Mouse (Mus musculus) hindbrain, embryonic 14.5 days (tissue): Measurements from ENCODE around the gene Fer. TPM values are rescaled to one million over a fixed set of nuclear protein-coding genes. Genes with fewer than 3 reads are reported as not detected.

Experiments
- ATAC-seq: fragments of 200-750 bp; cut with Nextera tagmentation; 2 replicates; pipeline ENCODE4 v1.8.0; 2017; ENCODE audit warnings: moderate number of reproducible peaks, mild to moderate bottlenecking, moderate TSS enrichment, moderate library complexity; ENCODE audit not compliant: low FRiP score
- DNase-seq: peaks from one replicate; pipeline ENCODE4 v3.0.0-alpha.2; 2015; ENCODE audit warnings: low spot score
- H3K27ac ChIP-seq: fragments of 300-500 bp; sonication (generic); 2 replicates; pipeline ENCODE4 v1.5.1; 2014; ENCODE audit warnings: mild to moderate bottlenecking, moderate library complexity
- H3K27me3 ChIP-seq: fragments of 300-500 bp; sonication (generic); 2 replicates; pipeline ENCODE4 v1.6.1; 2014; ENCODE audit warnings: mild to moderate bottlenecking, low read length, mixed read lengths; ENCODE audit not compliant: control insufficient read depth, insufficient read depth
- H3K36me3 ChIP-seq: fragments of 300-500 bp; sonication (generic); replicated peaks from 2 replicates; pipeline ENCODE4 v1.6.1; 2014; ENCODE audit not compliant: control insufficient read depth, insufficient read depth
- H3K4me1 ChIP-seq: fragments of 300-500 bp; sonication (generic); replicated peaks from 2 replicates; pipeline ENCODE4 v1.6.1; 2014; ENCODE audit warnings: antibody characterized with exemption, low read length, mixed read lengths; ENCODE audit not compliant: control insufficient read depth, insufficient read depth
- H3K4me2 ChIP-seq: fragments of 300-500 bp; sonication (generic); replicated peaks from 2 replicates; pipeline ENCODE4 v1.6.1; 2014; ENCODE audit warnings: mild to moderate bottlenecking, moderate library complexity
- H3K4me3 ChIP-seq: fragments of 300-500 bp; sonication (generic); replicated peaks from 2 replicates; pipeline ENCODE4 v1.5.1; 2014; ENCODE audit warnings: mild to moderate bottlenecking, low read length
- H3K9ac ChIP-seq: fragments of 300-500 bp; sonication (generic); 2 replicates; pipeline ENCODE4 v1.6.1; 2014
- H3K9me3 ChIP-seq: fragments of 300-500 bp; sonication (generic); 2 replicates; pipeline ENCODE4 v1.6.1; 2016; ENCODE audit warnings: low read length; ENCODE audit not compliant: control insufficient read depth
- WGBS: fragments of 180-500 bp; shearing (Covaris S2); extraction: QIAGEN DNeasy Blood & Tissue Kit; methylation state at CpG from one replicate; pipeline ENCODE4 v1.1.7; 2014; 5-methylcytosine and 5-hydroxymethylcytosine counted together
- polyA plus RNA-seq: library from polyadenylated mRNA; unstranded; fragments of >200 nt; fragmentation: Nextera tagmentation; extraction: Ambion mirVana; gene quantifications from 2 replicates; pipeline ENCODE4 v1.2.1, GENCODE M21; 2014

The Fer gene
- polyA plus RNA-seq, 1 experiment from 2014 or later: 35.8 TPM

GRCm38 (mm10) chr17:63946772-63947171, 83.9 kb downstream of the Fer start:
- DNase-seq (no peak), ATAC-seq (no peak)
- Histone ChIP-seq H3K4me1 (no peaks in the 10 kb centered on the region), H3K4me2 (no peak overlapping the region), H3K36me3 (no peaks in the 10 kb centered on the region; the same call in 1 of the 2 replicates), H3K9me3 (no peaks in the 10 kb centered on the region), H3K27me3 (no peaks in the 10 kb centered on the region), H3K9ac (no peak overlapping the region), H3K4me3 (no peak overlapping the region), H3K27ac (no peak overlapping the region)
- WGBS: 97% methylated on average over 2 of the region's 2 CpGs

- ATAC-seq (no peak), DNase-seq (no peak)
- Histone ChIP-seq H3K4me3 (no peak overlapping the region), H3K4me1 (no peaks in the 10 kb centered on the region), H3K9me3 (no peaks in the 10 kb centered on the region), H3K27me3 (no peaks in the 10 kb centered on the region), H3K27ac (no peak overlapping the region), H3K9ac (no peak overlapping the region), H3K36me3 (no peaks in the 10 kb centered on the region; the same call in 1 of the 2 replicates), H3K4me2 (no peak overlapping the region)
- WGBS: 91% methylated on average over 4 of the region's 4 CpGs
Observed at GRCm38 (mm10) chr17:63948811-63949210, 85.9 kb downstream of the Fer start.

- DNase-seq (peak; percentile 57), ATAC-seq (no peak)
- Histone ChIP-seq H3K9me3 (no peaks in the 10 kb centered on the region), H3K36me3 (no peaks in the 10 kb centered on the region; the same call in 1 of the 2 replicates), H3K27ac (no peak overlapping the region), H3K9ac (no peak overlapping the region), H3K4me1 (no peaks in the 10 kb centered on the region), H3K27me3 (no peaks in the 10 kb centered on the region), H3K4me3 (no peak overlapping the region), H3K4me2 (no peak overlapping the region)
- 92% methylated on average over 2 of the region's 2 CpGs for WGBS
Observed at GRCm38 (mm10) chr17:63951436-63951835, 88.6 kb downstream of the Fer start.

GRCm38 (mm10) chr17:63967091-63967490, 104.2 kb downstream of the Fer start:
- no peak overlapping the region for H3K4me3 ChIP-seq

GRCm38 (mm10) chr17:63969448-63969847, 106.6 kb downstream of the Fer start:
- 79% methylated on average over 10 of the region's 10 CpGs for WGBS
- no peak for ATAC-seq
- DNase-seq: no peak
- Histone ChIP-seq H3K4me3 (no peak overlapping the region), H3K9me3 (no peaks in the 10 kb centered on the region), H3K4me1 (no peaks in the 10 kb centered on the region), H3K27me3 (no peaks in the 10 kb centered on the region), H3K36me3 (no peaks in the 10 kb centered on the region), H3K27ac (0 out of 2 replicates have a peak overlapping the region, but pooled peaks have one; percentile 61), H3K4me2 (no peak overlapping the region), H3K9ac (no peak overlapping the region)

More at GRCm38 (mm10) chr17:63967091-63967490, 104.2 kb downstream of the Fer start:
- Histone ChIP-seq H3K9me3 (no peaks in the 10 kb centered on the region), H3K4me1 (no peaks in the 10 kb centered on the region), H3K27me3 (no peaks in the 10 kb centered on the region), H3K27ac (no peak overlapping the region), H3K36me3 (no peaks in the 10 kb centered on the region; the same call in 1 of the 2 replicates), H3K4me2 (no peak overlapping the region), H3K9ac (no peak overlapping the region)
- ATAC-seq (no peak), DNase-seq (no peak)
- whole genome bisulfite sequencing: 88% methylated on average over 3 of the region's 3 CpGs

GRCm38 (mm10) chr17:63970239-63970638, 107.4 kb downstream of the Fer start:
- H3K4me2 ChIP-seq: no peak overlapping the region
- H3K27me3 ChIP-seq: no peaks in the 10 kb centered on the region
- DNase-seq: no peak

GRCm38 (mm10) chr17:63970939-63971338, 108.1 kb downstream of the Fer start:
- Histone ChIP-seq H3K4me3 (no peak overlapping the region), H3K9me3 (no peaks in the 10 kb centered on the region), H3K4me2 (no peak overlapping the region), H3K27me3 (no peaks in the 10 kb centered on the region), H3K27ac (no peak overlapping the region), H3K4me1 (no peaks in the 10 kb centered on the region), H3K9ac (no peak overlapping the region), H3K36me3 (no peaks in the 10 kb centered on the region)
- ATAC-seq (no peak), DNase-seq (no peak)
- 80% methylated on average over 1 of the region's 1 CpGs for WGBS

More at GRCm38 (mm10) chr17:63970239-63970638, 107.4 kb downstream of the Fer start:
- H3K9me3 ChIP-seq: no peaks in the 10 kb centered on the region
- peak overlapping the region; percentile 2; the same call in 1 of the 2 replicates for H3K9ac ChIP-seq
- H3K4me3 ChIP-seq: no peak overlapping the region
- no peaks in the 10 kb centered on the region for H3K36me3 ChIP-seq
- no peaks in the 10 kb centered on the region for H3K4me1 ChIP-seq
- H3K27ac ChIP-seq: peak overlapping the region; percentile 61
- 40% methylated on average over 5 of the region's 5 CpGs for WGBS
- ATAC-seq: no peak

- Histone ChIP-seq H3K36me3 (no peaks in the 10 kb centered on the region), H3K27ac (no peak overlapping the region), H3K9ac (no peak overlapping the region), H3K4me2 (no peak overlapping the region), H3K4me3 (no peak overlapping the region), H3K9me3 (no peaks in the 10 kb centered on the region), H3K4me1 (no peaks in the 10 kb centered on the region), H3K27me3 (no peaks in the 10 kb centered on the region)
- ATAC-seq (no peak), DNase-seq (no peak)
- WGBS: 77% methylated on average over 4 of the region's 4 CpGs
Observed at GRCm38 (mm10) chr17:63972181-63972580, 109.3 kb downstream of the Fer start.

GRCm38 (mm10) chr17:63973806-63974205, 110.9 kb downstream of the Fer start:
- Histone ChIP-seq H3K4me3 (no peak overlapping the region), H3K27ac (no peak overlapping the region), H3K4me1 (no peaks in the 10 kb centered on the region), H3K9me3 (no peaks in the 10 kb centered on the region), H3K27me3 (no peaks in the 10 kb centered on the region), H3K9ac (no peak overlapping the region), H3K4me2 (no peak overlapping the region), H3K36me3 (no peaks in the 10 kb centered on the region)
- WGBS: 65% methylated on average over 5 of the region's 5 CpGs
- ATAC-seq (no peak), DNase-seq (no peak)

GRCm38 (mm10) chr17:63974253-63974652, 111.4 kb downstream of the Fer start:
- DNase-seq (no peak), ATAC-seq (no peak)
- no peaks in the 10 kb centered on the region for H3K9me3 ChIP-seq
- WGBS: 86% methylated on average over 5 of the region's 5 CpGs
- H3K36me3 ChIP-seq: no peaks in the 10 kb centered on the region
- no peak overlapping the region for H3K4me2 ChIP-seq
- H3K9ac ChIP-seq: no peak overlapping the region
- no peak overlapping the region for H3K27ac ChIP-seq
- no peaks in the 10 kb centered on the region for H3K27me3 ChIP-seq
- H3K4me3 ChIP-seq: no peak overlapping the region
- H3K4me1 ChIP-seq: no peaks in the 10 kb centered on the region
